Mouse (Mus musculus) forebrain, embryonic 12.5 days (tissue): ENCODE results near the gene Scgb1b29. TPM values are rescaled to one million over a fixed set of nuclear protein-coding genes. Genes with fewer than 3 reads are reported as not detected.
"Not testable (repeated sequence)": the region's sequence is repeated elsewhere in the genome, so short reads cannot be mapped to it uniquely, and the experiment has no call there.

Source experiments
- ATAC-seq: fragments of 200-750 bp; cut with Nextera tagmentation; 2 replicates; pipeline ENCODE4 v1.8.0; 2017; ENCODE audit warnings: moderate TSS enrichment; ENCODE audit not compliant: low FRiP score
- H3K27ac ChIP-seq: fragments of 300-500 bp; sonication (generic); 2 replicates; pipeline ENCODE4 v1.5.1; 2016; ENCODE audit warnings: mild to moderate bottlenecking
- H3K27me3 ChIP-seq: fragments of 300-500 bp; sonication (generic); 2 replicates; pipeline ENCODE4 v1.6.1; 2016; ENCODE audit warnings: mild to moderate bottlenecking
- H3K36me3 ChIP-seq: fragments of 300-500 bp; sonication (generic); replicated peaks from 2 replicates; pipeline ENCODE4 v1.6.1; 2016; ENCODE audit warnings: mild to moderate bottlenecking
- H3K4me1 ChIP-seq: fragments of 300-500 bp; sonication (generic); 2 replicates; pipeline ENCODE4 v1.6.1; 2016
- H3K4me2 ChIP-seq: fragments of 300-500 bp; sonication (generic); 2 replicates; pipeline ENCODE4 v1.6.1; 2016; ENCODE audit warnings: mild to moderate bottlenecking, moderate library complexity
- H3K4me3 ChIP-seq: fragments of 300-500 bp; sonication (generic); replicated peaks from 2 replicates; pipeline ENCODE4 v1.5.1; 2016; ENCODE audit warnings: mild to moderate bottlenecking
- H3K9ac ChIP-seq: fragments of 300-500 bp; sonication (generic); 2 replicates; pipeline ENCODE4 v1.6.1; 2016; ENCODE audit warnings: mild to moderate bottlenecking
- H3K9me3 ChIP-seq: fragments of 300-500 bp; sonication (generic); 2 replicates; pipeline ENCODE4 v1.6.1; 2016
- WGBS: fragments of 180-500 bp; shearing (Covaris S2); methylation state at CpG from one replicate; pipeline ENCODE4 v1.1.7; 2016; 5-methylcytosine and 5-hydroxymethylcytosine counted together
- polyA plus RNA-seq: library from polyadenylated mRNA; unstranded; fragments of >200 nt; fragmentation: Nextera tagmentation; extraction: Ambion mirVana; gene quantifications from 2 replicates; pipeline ENCODE4 v1.2.1, GENCODE M21; 2016

Scgb1b29 gene
- not detected in 2 replicates for polyA plus RNA-seq

DNA sequence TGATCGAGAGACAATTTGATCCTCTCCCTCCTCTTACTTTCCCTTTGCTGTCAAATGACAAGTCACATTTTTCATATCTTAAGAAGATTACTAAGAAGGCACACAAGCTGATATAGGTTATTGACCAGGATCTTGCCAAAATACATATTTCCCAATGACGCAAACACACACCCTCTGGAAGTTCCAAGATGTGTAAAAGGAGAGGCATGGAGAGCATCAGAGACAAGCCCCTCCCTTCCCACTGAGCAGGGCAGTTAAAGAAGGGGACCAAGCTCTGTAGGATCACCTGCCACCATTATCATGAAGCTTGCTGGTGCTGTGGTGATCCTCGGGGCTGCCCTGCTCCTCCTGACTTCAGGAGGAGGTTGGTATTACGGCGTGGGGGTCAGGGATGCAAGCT, at the start of gene Scgb1b29:
Gene Scgb1b29, plus strand, starts transcription at position 301 of the 400 bp plus-strand sequence.
- not testable (repeated sequence) for H3K4me3 ChIP-seq, ATAC-seq, H3K27me3 ChIP-seq, H3K36me3 ChIP-seq, H3K27ac ChIP-seq, H3K9ac ChIP-seq, H3K9me3 ChIP-seq, H3K4me1 ChIP-seq, H3K4me2 ChIP-seq
- WGBS, result 94% methylated on average over 3 of the region's 5 CpGs

DNA sequence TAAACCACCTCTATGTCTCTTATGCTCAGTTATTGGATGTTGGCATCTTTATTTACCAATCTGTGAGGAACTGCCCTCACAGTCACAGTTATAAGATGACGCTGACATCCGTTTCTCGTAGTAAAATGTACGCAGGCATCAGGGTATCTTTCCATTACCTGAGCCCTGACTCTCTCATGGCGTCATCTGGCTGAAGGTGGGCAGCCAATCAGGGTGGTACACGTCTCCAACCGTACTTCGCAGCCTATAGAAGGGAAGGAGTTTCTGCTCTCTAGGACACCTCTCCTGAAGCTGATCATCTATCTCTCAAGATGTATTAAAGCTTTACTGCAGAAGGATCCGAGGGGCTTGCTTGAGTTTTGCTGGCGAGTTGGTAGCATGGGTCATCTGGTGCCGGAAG, 12.7 kb upstream of the Scgb1b29 start:
- not testable (repeated sequence) for H3K9ac ChIP-seq, H3K4me1 ChIP-seq, H3K4me2 ChIP-seq, ATAC-seq, H3K9me3 ChIP-seq, H3K27ac ChIP-seq, H3K4me3 ChIP-seq, H3K36me3 ChIP-seq, H3K27me3 ChIP-seq
- WGBS, result 89% methylated on average over 11 of the region's 11 CpGs

Other genes with a start within 250 kb of the Scgb1b29 start
- not detected in 2 replicates for gene Scgb2b11, start 230.4 kb upstream of the Scgb1b29 start, polyA plus RNA-seq
- not detected in 2 replicates for gene Scgb1b11, start 218.7 kb upstream of the Scgb1b29 start, polyA plus RNA-seq
- not detected in 2 replicates for gene Scgb2b12, start 114.3 kb upstream of the Scgb1b29 start, polyA plus RNA-seq
- gene Scgb1b12, start 107.4 kb upstream of the Scgb1b29 start, polyA plus RNA-seq, result not detected in 2 replicates